Mouse (Mus musculus) kidney, postnatal 10 days (tissue): ENCODE measurements at regions not wholly inside any gene's neighbourhood (a gene's known extent, or its start where the extent isn't known, plus 50 kb on each side); places are given as distances from the start of the nearest gene placed in this dataset.

Experiments
- DNase-seq: peaks from one replicate; pipeline ENCODE4 v3.0.0; 2021; ENCODE audit warnings: mixed read lengths

DNA sequence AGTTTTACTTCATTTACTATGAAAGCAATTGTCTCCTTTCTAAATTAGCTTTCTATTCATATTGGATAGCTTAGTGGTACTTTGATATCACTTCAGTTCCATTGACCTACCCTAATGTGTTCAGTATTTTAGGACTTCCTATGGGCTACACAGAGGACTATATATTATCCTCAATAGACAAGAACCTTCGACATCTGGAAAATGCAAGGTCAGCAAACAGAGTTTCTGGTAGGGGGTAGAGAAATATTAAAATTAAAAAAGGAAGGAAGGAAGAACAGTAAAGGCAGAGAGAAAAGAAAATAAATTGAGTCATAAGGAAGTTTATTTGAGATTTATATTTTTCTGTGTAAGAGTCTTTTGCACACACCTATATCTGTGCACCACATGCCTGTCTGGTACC lies 107.4 kb upstream of the Insig1 start:
- no peak for DNase-seq

DNA sequence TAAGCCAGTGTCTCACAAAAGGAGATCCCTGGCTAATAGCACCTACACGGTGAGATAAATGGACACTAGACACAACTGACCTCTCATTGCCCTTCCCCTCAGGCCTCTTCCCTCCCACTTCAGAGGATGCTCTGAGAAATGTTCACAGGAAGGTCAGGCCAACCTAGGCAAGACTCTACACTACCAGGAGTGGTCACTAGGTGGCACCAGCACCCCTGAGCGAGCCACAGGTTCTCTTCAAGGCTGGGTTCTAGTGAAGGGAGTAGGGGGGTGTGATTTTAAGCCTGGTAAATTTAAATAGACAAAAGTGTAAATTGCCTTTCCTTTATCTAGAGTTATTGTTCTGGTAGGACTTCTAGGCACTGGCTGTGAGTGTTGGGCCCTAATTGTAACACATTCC lies 76.0 kb upstream of the Insig1 start:
- peak; percentile 82 for DNase-seq

DNA sequence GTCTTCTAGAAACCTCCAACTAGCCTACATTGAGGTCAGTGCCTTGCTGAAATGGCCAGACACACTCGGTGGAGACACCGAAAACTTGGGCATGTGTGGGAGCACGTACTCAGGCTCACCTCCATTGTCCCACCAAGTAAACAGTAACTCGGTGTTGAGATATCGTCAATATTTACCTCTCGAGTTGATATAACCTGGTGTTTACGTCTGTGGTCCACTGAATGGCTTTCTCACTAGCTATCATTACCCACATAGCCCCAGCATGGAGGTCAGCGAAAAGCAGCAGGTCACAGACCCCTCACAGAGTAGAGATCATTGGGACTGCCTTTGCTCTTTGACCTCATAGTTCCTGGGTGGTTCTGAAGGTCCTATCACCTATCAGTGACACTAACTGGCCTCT lies 73.4 kb upstream of the Insig1 start:
- DNase-seq: no peak

DNA sequence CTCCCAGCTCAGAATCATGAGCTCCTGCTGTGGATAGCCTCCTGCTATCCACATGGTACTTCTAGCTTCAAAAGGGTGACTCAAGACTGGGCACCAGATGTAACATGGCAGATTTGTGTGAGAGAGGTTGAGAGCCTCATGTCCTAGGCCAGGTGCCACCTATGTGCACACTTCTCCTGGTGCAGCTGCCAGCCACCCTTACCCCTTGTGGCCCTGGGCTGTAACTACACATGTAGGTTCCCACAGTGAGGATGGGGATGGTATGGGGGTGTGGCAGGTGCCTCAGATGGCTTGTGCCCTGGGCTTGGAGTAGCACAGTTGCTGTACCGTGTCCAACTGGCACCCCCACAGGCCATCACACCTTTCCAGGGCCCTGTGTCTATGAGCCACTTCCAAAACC lies 68.2 kb upstream of the Insig1 start:
- DNase-seq: no peak

DNA sequence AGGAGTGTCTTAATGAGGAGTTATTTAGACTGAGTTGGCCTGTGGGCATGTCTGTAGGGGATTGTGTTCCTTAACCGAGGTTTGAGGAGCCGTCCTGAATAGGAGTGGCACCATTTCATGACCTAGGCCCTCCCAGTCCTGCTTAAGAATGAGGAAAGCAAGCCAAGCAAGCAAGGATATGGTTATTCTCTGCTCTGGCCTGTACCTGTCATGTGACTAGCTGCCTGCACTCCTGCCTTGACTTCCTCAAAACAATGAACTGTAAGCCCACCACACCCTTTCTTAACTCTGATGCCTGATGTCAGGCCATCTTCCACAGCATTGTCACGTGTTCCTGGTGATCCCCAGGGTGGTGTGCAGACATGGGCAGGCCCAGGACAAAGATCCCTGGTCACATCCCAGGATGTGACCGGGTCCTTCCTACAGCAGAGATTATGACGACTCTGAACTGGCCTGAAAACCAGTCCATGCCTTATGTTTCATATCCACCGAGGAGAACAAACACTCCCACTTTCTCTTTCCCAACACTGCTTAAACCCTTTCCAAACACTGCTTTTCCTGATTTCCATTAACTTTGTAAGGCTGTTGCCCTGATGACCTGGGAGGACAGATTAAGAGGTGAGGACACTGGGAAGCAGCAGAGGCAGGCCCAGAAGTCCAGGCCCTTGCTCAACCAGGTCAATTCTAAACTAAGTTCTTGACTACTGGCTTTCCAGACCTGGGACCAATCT lies 67.2 kb upstream of the Insig1 start:
- DNase-seq: no peak

DNA sequence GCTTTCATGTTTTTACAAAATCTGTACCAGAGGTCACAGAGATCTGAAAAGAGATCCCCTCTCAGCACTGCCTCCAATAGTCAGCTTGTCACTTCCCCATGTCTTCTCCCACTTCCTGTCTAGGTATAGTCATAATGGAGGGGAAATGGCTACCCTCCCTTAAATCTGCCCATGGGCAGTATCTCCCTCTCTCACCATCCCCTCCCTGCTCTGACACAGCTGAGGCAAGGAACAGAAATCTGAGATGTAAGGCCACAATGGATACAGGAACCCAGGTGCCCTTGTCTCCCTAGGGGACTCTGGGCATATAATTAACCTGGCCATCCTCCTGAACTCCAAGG lies 66.7 kb upstream of the Insig1 start:
- no peak for DNase-seq

DNA sequence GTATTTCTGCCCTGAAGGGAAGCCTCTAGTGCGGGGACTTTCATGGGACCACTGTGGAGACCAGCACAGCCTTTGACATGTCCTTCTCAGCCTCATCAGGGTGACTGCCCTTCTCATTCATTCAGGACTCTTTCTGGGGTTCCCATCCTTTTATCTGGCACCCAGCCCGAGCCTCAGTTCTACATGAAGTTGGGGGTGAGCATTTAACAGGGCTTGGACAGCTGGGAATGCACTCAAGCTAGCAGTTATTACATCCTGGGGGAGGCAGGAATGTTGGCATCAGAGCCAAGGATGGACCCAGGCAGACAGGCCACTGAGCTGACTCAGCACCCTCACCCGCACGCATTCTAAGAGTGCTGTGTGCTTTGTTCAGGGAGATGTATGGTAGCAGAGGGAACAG lies 61.8 kb upstream of the Insig1 start:
- DNase-seq: no peak

DNA sequence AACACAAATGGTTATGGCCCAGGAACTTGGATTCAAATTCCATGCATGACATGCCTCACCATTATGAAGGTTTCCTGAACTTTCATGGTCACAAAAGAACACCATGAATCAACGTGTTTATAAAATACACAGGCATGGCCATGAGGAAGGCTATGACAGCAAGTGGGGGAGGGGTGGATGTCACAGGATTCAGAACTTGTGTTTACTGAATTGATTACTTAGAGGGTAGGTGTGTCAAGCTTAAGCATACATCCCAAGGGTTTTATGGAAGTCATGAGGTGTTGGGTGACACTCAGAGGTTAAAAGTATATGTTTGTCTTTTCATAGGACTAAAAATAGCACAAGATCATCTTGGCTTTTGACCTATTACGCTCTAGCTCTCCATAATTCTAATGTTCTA lies 61.3 kb upstream of the Insig1 start:
- no peak for DNase-seq

DNA sequence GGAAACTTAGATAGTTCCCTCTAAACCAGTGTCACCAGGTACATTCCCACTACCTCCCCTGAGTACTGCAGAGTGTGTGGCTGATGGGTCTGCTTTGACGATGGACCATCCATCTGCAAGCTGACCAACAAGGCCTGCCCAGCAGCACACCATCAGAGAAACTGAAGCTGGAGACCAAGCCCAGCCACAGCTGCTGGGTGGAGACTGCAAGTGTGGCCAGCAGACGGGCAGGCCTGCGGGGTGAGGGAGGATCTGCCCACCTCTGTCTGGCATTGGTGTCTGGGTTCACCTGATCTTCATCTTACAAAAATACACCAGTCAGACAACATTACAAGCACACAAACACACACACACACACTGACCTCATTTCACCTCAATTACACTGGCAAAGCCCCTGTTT lies 60.6 kb upstream of the Insig1 start:
- DNase-seq: no peak

DNA sequence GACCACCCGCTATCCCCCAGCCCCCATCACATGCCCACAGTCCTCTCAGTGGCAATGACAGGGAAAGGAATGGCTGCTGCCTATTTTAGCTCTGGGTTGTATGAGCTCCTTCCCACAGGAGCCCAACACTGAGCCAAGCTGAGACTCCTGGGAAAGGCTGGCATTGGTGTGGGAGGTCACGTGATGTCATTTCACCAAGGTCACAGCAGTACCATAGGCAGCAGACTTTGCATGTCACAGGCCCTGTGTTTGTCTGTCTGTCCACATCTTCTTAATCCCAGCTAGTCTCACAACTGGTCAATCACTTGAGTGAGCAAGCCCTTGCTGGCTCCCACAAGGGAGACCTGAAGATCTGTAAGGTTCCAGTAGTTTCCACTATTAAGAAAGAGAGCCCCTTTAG lies 58.7 kb upstream of the Insig1 start:
- DNase-seq: no peak

DNA sequence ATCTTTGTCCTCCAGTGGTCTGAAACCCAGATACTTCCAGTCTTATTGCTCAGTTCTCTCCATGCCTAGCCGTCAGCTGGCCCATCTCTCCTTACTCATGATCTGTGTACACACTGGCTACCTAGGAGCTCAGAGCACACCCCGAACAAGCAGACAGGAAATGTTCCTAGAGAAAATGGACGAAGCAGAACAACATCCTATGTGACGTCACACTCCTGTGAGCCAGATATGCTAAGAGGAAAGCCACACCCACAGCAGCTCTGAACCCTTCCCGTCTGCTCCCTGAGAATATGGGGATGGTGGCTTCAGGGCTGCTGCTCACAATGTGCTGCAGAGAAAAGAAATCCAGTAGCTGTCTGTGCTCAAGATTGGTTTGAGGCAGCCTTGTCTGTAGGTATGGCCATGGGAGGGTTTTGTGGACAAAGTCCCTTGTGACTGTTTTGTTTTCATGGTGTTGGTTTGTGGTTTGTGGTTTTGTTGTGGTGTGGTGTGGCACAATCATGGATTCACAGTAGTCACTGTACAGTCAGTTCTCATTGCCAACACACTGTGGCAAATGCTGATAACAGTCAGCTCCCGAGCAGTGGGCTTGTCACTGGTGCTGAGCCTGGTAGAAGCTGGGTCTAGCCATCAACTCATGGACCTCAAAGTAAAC lies 57.4 kb upstream of the Insig1 start:
- no peak for DNase-seq

DNA sequence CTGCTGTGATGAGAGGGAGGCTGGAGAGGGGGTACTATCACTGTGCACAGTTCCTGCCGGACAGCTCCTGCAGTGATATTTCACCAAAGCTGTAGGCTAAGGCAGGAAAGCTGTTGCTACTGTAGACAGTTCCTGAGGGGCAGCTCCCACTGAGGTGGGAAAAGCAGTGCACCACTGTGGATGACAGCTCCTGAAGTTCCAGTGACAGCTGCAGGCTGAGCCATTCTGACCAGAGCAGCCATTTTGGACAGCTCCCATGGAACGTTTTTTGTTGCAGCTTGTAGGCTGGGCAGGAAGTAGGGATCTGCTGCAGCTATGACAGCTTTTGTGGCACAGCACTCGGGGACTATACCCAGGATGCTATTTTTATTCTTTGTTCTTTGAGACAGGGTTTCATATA lies 51.3 kb upstream of the Insig1 start:
- DNase-seq: no peak
